Mouse (Mus musculus) urinary bladder, postnatal 25 days (tissue): ENCODE measurements around the gene Tenm4.

Source experiments
- DNase-seq: peaks from one replicate; pipeline ENCODE4 v3.0.0; 2022; ENCODE audit warnings: low spot score

Gene Tenm4

DNA sequence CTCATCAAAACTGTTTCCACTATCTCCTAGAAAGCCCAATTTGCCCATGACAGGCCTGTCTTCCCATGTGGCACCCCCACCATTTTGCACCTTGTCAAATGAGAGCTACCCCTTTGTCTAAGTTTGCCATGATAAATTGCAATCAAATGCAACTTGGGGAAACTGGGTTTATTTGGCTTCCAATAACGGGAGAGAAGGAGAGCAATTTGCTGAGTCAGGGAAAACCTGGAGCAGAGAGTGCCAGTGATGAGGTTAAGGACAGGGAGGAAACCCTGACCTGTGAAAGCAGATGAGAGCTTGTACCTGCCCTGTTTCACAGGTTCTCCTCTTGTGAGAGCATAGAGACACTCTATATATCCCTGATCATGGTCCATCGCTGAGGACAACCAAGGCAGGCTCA, 170.4 kb downstream of the Tenm4 start:
- no peak for DNase-seq

DNA sequence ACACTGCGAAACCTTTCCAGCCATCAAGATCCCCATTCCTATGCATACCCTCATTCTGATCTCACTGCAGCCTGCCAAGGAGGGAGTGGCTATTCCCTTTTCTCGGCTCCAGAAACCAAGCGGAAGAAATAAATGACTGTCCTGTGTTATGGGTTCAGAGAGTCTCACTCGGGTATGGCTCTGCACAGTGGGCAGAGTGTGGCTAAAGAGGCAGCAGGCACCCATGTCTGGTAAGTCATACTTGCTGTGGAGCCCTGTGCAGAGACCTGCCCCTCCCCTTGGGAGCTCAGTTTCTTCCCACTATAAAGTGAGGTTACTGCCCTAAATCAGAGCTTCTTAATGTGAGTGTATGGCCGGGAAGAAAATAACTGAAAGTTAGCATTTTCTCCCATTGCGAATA, 171.9 kb downstream of the Tenm4 start:
- no peak for DNase-seq

DNA sequence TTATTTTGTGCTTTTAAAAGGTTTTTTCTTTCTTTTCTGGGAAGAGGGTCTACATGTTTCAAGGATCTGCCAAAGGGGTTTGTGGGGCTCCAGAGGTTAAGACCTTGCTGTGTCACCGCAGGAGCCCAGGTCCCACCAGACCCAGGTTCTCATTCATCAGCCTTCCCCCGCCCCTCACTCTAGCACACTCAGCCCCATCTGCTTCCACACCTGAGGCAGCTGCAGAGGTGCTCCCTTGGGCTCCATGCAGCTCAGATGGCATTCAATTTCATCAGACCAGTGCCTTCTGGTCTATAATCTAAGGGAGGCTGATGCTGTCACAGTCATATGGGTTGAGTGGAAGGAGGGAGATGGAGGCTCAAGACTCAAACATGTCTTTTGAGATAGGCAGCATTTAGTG, 172.6 kb downstream of the Tenm4 start:
- no peak for DNase-seq

- DNase-seq = no peak
Observed at GRCm38 (mm10) chr7:96352671-96353070, 181.6 kb downstream of the Tenm4 start.

DNA sequence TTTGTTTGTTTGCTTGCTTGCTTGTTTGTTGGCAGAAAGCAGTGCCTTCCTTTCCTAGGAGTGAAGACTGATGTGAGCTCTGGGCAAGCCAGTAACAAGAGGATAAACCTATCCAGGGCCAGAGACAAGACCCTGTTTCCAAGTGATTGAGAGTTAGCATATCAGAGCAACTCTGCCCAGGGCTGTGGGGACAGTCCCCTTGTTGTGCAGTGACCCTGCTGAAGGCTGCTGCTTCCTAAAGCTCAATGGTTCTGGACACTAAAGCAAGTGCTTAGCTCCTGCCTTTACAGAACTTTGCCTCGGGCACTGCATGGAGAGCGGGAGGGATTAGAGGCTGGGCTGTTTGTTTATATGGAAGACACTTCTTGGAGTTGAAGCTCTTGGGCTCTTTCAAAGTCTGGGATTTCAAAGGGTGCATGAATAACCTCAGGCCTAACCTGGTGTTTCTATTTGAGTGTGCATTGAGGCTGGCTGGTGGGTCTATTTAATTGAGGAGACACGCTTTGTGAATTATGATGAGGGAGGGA, 185.3 kb downstream of the Tenm4 start:
- no peak for DNase-seq

GRCm38 (mm10) chr7:96357550-96357949, 186.5 kb downstream of the Tenm4 start:
- DNase-seq = no peak

DNA sequence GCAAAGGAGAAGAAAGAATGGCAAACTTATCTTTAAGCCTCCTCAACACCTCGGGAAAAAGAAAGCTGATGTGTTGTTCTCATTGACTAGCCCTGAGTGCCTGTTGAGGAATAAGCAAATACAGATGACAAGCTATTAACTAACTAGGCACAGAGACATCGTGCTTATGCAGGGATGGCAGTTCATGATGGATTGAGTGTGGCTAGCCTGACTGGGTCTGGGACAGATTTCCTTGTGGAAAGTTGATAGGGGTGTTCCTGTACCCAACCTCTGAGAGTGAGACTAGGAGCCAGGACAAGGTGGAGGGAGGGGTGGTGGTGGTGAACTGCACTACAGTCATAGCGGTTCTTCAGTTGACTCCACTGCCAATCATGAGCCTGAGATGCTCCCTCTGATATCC, 192.3 kb downstream of the Tenm4 start:
- DNase-seq = no peak

DNA sequence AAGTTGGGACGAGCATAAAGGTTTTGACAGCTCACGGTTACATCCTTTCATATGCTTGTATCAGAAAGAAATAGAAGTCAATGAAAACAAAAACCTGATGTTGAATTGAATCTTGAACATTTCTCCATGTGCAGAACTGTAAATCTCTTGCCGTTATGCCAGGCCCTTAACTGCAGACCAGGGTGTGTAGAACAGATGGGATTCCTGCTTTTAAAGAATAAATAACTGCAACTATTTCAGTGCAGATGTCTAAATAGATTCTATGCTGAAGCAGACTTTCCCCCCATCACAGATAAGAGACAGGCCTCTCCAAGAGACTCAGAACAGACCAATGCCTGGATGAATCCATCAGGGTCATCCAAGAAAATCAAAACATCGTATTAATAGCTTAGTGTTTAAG, 198.9 kb downstream of the Tenm4 start:
- DNase-seq = no peak

DNA sequence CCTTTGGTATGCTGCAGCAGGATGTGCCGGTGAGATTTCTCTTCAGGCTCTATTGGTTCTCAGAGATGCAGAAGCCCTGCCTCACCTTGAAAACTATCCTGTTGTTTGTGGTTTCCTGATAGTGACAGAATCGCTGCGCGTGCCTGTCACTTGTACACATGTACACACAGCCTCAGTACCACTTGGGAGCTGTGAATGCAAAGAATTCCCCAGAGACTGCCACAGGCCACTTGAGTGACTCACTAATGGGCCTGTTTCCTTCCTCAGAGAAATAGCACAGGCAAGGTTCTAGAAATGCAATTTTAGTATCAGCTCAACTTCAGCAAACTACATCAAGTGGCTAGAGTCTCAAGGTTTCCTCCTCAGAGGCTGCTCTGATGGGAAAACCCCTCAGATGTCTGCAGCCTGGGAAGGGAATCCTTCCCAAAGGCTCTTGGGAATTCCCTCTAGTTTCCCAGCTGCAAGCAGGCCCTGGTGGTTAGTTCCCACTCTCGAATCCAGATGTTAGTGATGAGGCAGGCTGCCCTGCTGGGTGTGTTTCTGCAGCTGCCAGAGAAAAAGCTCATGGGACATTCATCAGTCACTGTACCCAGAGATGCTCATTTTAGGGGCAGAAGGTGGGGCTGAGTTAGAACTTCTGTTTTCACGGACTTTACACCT, 203.1 kb downstream of the Tenm4 start:
- no peak for DNase-seq

- no peak for DNase-seq
Observed at GRCm38 (mm10) chr7:96375507-96375906, 204.5 kb downstream of the Tenm4 start.

- DNase-seq = no peak
Observed at GRCm38 (mm10) chr7:96383686-96384528, 212.9 kb downstream of the Tenm4 start.

- DNase-seq = no peak
Observed at GRCm38 (mm10) chr7:96384726-96385500, 213.9 kb downstream of the Tenm4 start.

GRCm38 (mm10) chr7:96385850-96386249, 214.8 kb downstream of the Tenm4 start:
- no peak for DNase-seq

GRCm38 (mm10) chr7:96390034-96390670, 219.1 kb downstream of the Tenm4 start:
- no peak for DNase-seq

- DNase-seq = no peak
Observed at GRCm38 (mm10) chr7:96390894-96391293, 219.8 kb downstream of the Tenm4 start.

DNA sequence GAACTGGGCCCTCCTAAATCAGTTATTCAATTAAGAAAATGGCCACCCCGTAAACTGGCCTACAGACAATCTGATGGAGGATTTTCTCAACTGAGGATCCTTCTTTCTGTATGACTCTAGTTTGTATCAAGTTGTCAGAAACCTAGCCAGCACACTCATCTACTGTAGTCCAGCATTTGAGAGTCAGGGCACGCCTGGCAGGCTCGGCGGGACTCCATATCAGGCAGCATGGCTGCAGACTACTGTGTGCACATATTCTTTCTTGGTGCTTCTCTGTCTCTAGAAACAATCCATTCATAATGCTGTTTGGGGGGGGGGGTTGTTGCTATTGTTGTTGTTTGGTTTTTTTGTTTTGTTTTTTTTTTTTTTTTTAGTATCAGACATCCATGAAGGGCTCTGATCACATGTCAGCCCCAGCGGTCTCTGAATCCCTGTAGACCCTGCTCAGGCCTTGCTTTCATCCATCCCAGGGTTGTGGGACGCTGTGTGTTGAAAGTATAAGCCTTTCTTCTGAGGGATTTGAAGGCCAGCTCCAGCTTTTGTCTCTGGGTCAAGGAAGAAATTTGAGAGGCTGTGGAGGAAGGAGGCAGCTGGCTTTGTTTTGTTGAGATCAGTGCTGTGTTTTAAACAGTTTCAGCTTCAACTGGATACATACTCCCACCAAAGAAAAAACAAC, 220.9 kb downstream of the Tenm4 start:
- no peak for DNase-seq

- DNase-seq = no peak
Observed at GRCm38 (mm10) chr7:96392600-96392999, 221.6 kb downstream of the Tenm4 start.

DNA sequence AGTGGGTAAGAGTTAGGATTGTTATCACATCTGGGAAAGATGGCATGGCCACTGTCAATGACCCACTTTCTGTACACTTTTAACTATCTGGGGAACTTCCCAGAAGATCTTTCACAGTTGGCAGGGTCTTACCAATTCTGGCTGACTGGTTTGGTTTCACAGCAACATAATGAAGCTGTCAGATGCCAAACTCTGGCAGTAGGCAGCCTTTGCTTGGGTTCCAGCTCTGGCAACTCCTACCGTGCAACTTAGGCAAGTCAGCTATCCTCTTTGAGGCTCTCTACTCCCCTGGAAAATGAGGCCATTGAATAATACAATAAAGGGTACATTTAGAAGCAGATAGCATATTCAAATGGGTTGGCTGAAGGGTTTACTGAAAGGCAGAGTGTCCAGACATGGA, 226.9 kb downstream of the Tenm4 start:
- no peak for DNase-seq

DNA sequence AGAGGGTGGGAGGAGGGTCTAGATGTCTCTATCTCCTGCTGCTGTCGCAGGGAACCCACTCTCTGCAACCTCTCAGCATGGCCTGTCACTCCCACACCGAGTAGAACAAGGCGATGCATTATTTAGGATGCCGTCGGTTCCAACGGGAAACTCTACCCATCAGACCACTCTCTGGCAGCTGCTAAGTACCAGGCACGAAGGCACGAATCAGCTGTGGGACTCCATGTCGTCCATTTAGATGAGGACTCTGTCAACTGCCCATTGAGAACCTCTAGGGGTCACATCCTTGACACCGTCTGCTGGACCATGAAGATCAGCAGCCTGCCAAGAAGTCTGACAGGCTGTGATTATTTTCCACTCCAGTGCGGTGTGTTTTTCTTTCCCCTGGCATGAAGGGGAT, 229.4 kb downstream of the Tenm4 start:
- no peak for DNase-seq

GRCm38 (mm10) chr7:96406630-96407214, 235.7 kb downstream of the Tenm4 start:
- DNase-seq = no peak
